Mouse (Mus musculus) limb, embryonic 15.5 days (tissue): ENCODE measurements around the gene Panx3. TPM values are rescaled to one million over a fixed set of nuclear protein-coding genes. Genes with fewer than 3 reads are reported as not detected.

Source experiments
- ATAC-seq: fragments of 200-750 bp; cut with Nextera tagmentation; 2 replicates; pipeline ENCODE4 v1.8.0; 2017; ENCODE audit warnings: low read depth, moderate TSS enrichment; ENCODE audit not compliant: insufficient number of reproducible peaks, low FRiP score, low TSS enrichment
- H3K27ac ChIP-seq: fragments of 300-500 bp; sonication (generic); 2 replicates; pipeline ENCODE4 v1.5.1; 2015; ENCODE audit warnings: moderate library complexity, mild to moderate bottlenecking, inconsistent platforms
- H3K27me3 ChIP-seq: fragments of 300-500 bp; sonication (generic); 2 replicates; pipeline ENCODE4 v1.6.1; 2015; ENCODE audit warnings: inconsistent platforms
- H3K36me3 ChIP-seq: fragments of 300-500 bp; sonication (generic); 2 replicates; pipeline ENCODE4 v1.6.1; 2015; ENCODE audit warnings: inconsistent platforms
- H3K4me1 ChIP-seq: fragments of 300-500 bp; sonication (generic); 2 replicates; pipeline ENCODE4 v1.6.1; 2015; ENCODE audit warnings: inconsistent platforms
- H3K4me2 ChIP-seq: fragments of 300-500 bp; sonication (generic); 2 replicates; pipeline ENCODE4 v1.6.1; 2015; ENCODE audit warnings: mild to moderate bottlenecking, inconsistent platforms
- H3K4me3 ChIP-seq: fragments of 300-500 bp; sonication (generic); 2 replicates; pipeline ENCODE4 v1.5.1; 2015; ENCODE audit warnings: mild to moderate bottlenecking, inconsistent platforms
- H3K9ac ChIP-seq: fragments of 300-500 bp; sonication (generic); 2 replicates; pipeline ENCODE4 v1.6.1; 2015; ENCODE audit warnings: inconsistent platforms
- H3K9me3 ChIP-seq: fragments of 300-500 bp; sonication (generic); 2 replicates; pipeline ENCODE4 v1.6.1; 2016; ENCODE audit warnings: inconsistent platforms
- WGBS: fragments of 180-500 bp; shearing (Covaris S2); methylation state at CpG from one replicate; pipeline ENCODE4 v1.1.7; 2015; 5-methylcytosine and 5-hydroxymethylcytosine counted together
- polyA plus RNA-seq: library from polyadenylated mRNA; unstranded; fragments of >200 nt; fragmentation: Nextera tagmentation; extraction: Ambion mirVana; gene quantifications from 2 replicates; pipeline ENCODE4 v1.2.1, GENCODE M21; 2015

Panx3 gene
- polyA plus RNA-seq, 1 experiment from 2014 or later, result 26.3 TPM

DNA sequence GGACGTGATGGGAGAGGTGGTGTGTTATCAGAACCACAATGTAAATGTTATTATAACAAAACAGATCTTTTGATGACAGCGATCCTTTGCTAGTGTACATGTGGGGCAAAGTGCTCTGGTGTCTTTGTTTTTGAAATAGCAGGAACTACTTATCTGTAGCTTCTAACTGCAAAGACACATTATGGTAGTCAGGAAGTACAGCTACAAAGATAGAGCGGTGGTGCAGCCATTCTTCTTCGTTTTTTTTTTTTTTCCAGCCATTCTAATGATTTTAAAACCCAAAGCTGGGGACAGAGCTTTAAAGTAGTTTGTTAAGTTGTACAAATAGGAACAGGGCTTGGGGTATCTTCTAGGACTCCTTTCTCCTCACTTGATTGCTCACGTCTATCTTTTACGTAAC, 9.6 kb downstream of the Panx3 start:
- Histone ChIP-seq H3K4me3 (no peak overlapping the region), H3K27ac (no peak overlapping the region), H3K36me3 (peaks cover under 1% of the 10 kb centered on the region), H3K27me3 (no peaks in the 10 kb centered on the region), H3K4me2 (no peak overlapping the region), H3K9ac (no peak overlapping the region), H3K4me1 (peaks cover 6% of the 10 kb centered on the region; the same call in 1 of the 2 replicates), H3K9me3 (no peaks in the 10 kb centered on the region)
- no peak for ATAC-seq
- WGBS, result 83% methylated on average over 6 of the region's 6 CpGs

DNA sequence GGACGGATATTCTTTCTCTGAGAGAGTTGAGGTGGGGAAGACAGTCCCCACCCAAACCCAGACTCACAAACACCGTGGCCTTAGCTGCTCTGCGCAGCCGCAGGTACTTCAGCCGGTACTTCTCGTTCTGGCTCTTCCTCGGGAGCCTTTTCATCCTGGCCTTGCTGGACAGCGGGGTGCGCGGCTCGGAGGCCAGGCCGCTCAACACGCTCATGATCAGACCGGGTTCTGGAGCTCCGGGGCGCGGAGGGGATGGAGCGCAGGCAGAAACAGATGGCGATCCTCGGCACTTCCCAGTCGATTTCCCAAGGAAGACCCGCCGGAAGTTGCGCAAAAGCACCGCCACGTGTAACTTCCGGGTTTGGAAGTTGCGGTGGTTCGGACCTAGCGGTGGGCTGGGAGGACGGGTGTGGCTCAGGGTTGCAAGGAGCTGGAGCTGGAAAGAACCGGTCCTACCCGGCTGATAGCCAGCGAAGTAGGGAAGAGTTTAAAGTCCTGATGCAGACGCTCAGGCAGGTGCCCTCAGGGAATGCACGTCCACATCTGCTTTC, 12.0 kb downstream of the Panx3 start, which contains the start of gene Tbrg1:
Gene Tbrg1 (minus strand): TSS at position 382 of the 551 bp plus-strand sequence.
- Histone ChIP-seq H3K9me3 (no peaks in the 10 kb centered on the region), H3K4me2 (peak within 1 kb of the TSS; percentile 61), H3K9ac (peak within 1 kb of the TSS; percentile 87), H3K4me1 (peaks cover 6% of the 10 kb centered on the region; the same call in 1 of the 2 replicates), H3K27ac (peak within 1 kb of the TSS; percentile 97), H3K27me3 (no peaks in the 10 kb centered on the region), H3K4me3 (peak within 1 kb of the TSS; percentile 77), H3K36me3 (peaks cover 24% of the 10 kb centered on the region)
- under 1% methylated on average over 36 of the region's 36 CpGs for WGBS
- ATAC-seq, result peak; percentile 89

DNA sequence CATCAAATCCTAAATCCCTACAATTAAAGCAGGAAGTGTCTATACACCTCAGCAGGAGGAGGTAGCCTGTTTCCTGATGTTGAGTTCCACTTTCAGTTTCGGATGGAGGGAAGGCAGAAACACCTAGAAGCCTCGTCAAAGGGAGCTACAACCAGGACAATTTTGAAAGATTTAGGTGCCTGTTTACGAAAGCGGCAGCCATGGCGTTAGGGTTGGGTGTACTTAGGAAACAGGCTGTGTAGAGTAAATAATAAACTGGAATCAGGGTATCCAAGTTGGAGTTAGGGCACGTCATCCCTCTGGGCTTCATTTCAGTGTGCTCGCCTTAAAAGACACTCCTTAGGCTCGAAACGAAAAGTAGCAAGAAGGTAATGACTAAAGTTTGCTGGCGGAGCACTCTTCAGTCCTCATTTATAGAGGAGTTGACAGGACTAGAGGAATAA, 12.6 kb downstream of the Panx3 start:
- Histone ChIP-seq H3K4me3 (peak overlapping the region; percentile 77), H3K36me3 (peaks cover 27% of the 10 kb centered on the region), H3K9me3 (no peaks in the 10 kb centered on the region), H3K27ac (peak overlapping the region; percentile 97), H3K9ac (peak overlapping the region; percentile 87), H3K27me3 (no peaks in the 10 kb centered on the region), H3K4me1 (peaks cover 6% of the 10 kb centered on the region; the same call in 1 of the 2 replicates), H3K4me2 (peak overlapping the region; percentile 61)
- no peak for ATAC-seq
- WGBS, result under 1% methylated on average over 10 of the region's 10 CpGs

DNA sequence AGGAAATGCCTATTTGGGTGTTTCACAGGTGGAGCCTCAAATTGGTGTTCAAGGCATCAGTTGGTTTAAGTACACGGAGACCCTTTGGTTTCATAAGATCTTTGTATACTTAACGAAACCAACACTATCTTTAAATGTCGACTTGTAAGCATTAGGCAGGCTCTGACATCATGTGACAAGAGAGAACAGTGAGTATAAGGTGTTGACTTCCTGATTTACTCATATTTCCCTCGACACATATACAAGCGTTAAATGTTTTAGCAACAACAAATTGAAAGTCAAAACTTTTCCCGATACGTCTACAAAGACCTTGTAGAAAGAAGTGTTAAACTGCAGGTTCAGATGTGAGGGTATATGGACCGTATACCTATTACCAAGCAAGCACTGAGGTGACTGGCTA, 13.1 kb downstream of the Panx3 start:
- peaks cover 32% of the 10 kb centered on the region for H3K36me3 ChIP-seq
- no peak for ATAC-seq
- H3K4me3 ChIP-seq, result peak overlapping the region; percentile 77
- no peaks in the 10 kb centered on the region for H3K27me3 ChIP-seq
- H3K9me3 ChIP-seq, result no peaks in the 10 kb centered on the region
- peak overlapping the region; percentile 87; the same call in 1 of the 2 replicates for H3K9ac ChIP-seq
- H3K4me2 ChIP-seq, result peak overlapping the region; percentile 61
- peaks cover 6% of the 10 kb centered on the region; the same call in 1 of the 2 replicates for H3K4me1 ChIP-seq
- 0 out of 2 replicates have a peak overlapping the region, but pooled peaks have one; percentile 97 for H3K27ac ChIP-seq
- 51% methylated on average over 8 of the region's 8 CpGs for WGBS

DNA sequence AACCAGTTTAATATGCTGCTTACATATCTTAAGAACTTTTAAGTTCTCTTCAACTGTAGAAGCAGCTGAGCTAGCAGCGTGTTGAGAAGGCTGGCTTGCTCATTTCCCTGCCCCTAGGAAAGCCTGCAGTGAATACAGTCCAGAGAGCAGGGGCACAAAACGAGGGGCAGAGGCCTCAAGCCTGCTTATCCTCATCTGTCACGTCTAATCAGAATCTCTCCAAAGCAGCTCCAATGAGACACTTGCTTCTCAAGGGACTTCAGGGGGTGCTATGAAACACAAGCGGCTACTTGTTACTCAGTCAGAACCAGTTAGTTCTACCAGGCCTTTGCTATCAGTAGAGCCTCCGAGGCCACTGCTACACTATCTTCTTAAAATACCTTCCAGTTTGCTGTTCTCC, 15.2 kb downstream of the Panx3 start:
- ATAC-seq, result no peak
- 84% methylated on average over 5 of the region's 5 CpGs for WGBS
- Histone ChIP-seq H3K27me3 (no peaks in the 10 kb centered on the region), H3K9me3 (no peaks in the 10 kb centered on the region), H3K9ac (no peak overlapping the region), H3K4me2 (no peak overlapping the region), H3K27ac (no peak overlapping the region), H3K4me3 (no peak overlapping the region), H3K4me1 (peaks cover 6% of the 10 kb centered on the region; the same call in 1 of the 2 replicates), H3K36me3 (peaks cover 53% of the 10 kb centered on the region)

DNA sequence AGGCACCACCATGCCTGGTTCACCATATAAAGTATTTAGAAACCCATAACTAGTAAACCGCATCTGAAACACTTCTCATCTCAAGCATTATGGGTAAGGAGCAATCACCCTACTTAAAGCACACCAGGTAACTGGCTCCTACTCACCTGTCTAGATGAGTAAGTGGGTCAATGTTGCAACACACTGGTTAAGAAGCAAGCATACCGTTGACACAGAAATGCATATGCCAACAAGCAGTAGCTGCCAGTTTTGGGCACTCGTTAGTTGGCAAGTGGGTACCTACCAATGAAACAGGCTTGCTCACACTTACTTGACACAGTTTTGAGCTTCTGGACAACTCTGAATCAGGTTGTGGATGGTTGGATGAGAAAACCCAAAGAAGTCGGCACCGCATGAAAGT, 18.4 kb downstream of the Panx3 start:
- Histone ChIP-seq H3K27ac (no peak overlapping the region), H3K4me3 (no peak overlapping the region), H3K9ac (no peak overlapping the region), H3K4me2 (no peak overlapping the region), H3K36me3 (peaks cover 73% of the 10 kb centered on the region), H3K9me3 (no peaks in the 10 kb centered on the region), H3K4me1 (peaks cover 2% of the 10 kb centered on the region; the same call in 1 of the 2 replicates), H3K27me3 (no peaks in the 10 kb centered on the region)
- ATAC-seq, result no peak
- 92% methylated on average over 5 of the region's 5 CpGs for WGBS

DNA sequence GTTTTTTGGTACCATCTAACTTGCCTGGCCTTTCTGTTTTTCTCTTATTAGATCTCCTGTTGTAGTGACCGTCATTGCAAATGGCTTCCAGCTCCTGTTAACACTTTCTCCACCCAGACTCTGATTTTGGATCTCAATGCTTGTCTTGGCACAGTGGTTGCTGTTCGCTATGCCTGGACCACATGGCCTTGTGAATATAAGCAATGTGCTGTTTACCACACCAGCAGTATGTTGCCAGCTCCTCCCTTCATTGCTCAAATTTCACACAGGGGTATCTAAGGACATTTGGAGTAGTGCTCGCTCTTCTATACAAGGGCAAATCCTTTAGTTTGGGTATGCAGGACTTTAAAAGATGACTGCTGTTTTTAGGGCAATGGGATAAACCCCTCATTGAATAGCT, 22.8 kb downstream of the Panx3 start:
- Histone ChIP-seq H3K9me3 (no peaks in the 10 kb centered on the region), H3K9ac (no peak overlapping the region), H3K27ac (no peak overlapping the region), H3K4me2 (no peak overlapping the region), H3K4me1 (no peaks in the 10 kb centered on the region), H3K27me3 (no peaks in the 10 kb centered on the region), H3K4me3 (no peak overlapping the region), H3K36me3 (peaks cover 43% of the 10 kb centered on the region)
- WGBS, result 68% methylated on average over 3 of the region's 3 CpGs
- ATAC-seq, result no peak

DNA sequence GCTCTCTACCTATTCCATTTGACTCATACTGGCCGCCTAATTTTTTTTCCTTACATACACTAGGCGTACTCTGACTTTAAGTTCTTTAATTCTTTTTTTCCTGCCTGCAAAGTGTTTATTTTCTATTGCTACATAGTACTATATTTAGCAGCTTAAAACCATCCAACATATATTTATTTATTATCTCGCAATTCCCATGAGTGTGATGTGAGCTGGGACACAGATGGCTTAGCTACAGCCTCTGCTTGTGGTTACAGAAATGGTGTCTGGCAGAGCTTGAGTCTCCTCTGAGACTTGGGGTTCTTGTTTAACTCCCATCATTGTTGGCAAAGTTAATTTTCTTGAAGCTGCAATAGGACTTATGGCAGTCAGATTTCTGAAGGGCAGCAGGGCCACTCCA, 30.3 kb downstream of the Panx3 start:
- H3K4me1 ChIP-seq, result no peaks in the 10 kb centered on the region
- H3K9ac ChIP-seq, result no peak overlapping the region
- 74% methylated on average over 3 of the region's 3 CpGs for WGBS
- no peak overlapping the region for H3K4me2 ChIP-seq
- no peak overlapping the region for H3K27ac ChIP-seq
- H3K27me3 ChIP-seq, result no peaks in the 10 kb centered on the region
- no peak for ATAC-seq
- H3K4me3 ChIP-seq, result no peak overlapping the region
- H3K9me3 ChIP-seq, result no peaks in the 10 kb centered on the region
- H3K36me3 ChIP-seq, result no peaks in the 10 kb centered on the region

DNA sequence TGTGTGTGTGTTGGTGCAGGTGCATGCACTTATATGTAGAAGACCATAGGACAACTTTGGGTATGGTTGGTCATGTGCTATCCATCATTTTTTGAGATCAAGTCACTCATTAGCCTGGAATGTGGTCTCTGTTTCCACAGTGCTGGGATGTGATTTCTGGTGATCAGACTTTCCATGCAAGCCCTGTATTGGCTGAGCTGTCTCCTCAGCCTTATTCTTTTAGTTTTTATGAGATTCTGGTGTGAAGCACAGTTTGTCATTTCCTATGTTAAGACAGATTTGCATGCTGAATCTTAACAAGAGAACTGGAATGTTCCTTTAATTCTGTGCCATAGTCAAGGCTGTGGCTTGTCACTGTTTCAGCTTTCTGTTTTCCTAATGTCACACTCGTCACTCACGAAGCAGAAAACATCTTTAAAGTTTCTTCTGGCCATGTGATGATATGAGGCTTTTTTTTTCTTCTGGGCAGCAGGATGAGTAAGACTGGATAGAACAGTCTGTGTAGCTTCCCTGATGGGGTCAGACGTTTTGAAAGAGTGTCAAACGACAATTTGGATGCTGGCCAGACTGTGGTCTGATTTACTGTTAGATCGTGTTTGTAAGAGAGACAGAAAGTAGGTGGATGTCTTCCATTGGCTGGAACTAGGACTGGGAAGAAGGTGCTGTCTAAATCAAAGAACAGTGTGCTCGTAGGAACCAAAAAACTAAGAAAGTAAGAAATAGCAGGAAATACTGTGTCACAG, 32.1 kb downstream of the Panx3 start:
- Histone ChIP-seq H3K36me3 (no peaks in the 10 kb centered on the region), H3K9ac (no peak overlapping the region), H3K4me1 (no peaks in the 10 kb centered on the region), H3K27me3 (no peaks in the 10 kb centered on the region), H3K4me3 (no peak overlapping the region), H3K4me2 (no peak overlapping the region), H3K9me3 (no peaks in the 10 kb centered on the region), H3K27ac (no peak overlapping the region)
- WGBS, result 40% methylated on average over 6 of the region's 6 CpGs
- ATAC-seq, result no peak

DNA sequence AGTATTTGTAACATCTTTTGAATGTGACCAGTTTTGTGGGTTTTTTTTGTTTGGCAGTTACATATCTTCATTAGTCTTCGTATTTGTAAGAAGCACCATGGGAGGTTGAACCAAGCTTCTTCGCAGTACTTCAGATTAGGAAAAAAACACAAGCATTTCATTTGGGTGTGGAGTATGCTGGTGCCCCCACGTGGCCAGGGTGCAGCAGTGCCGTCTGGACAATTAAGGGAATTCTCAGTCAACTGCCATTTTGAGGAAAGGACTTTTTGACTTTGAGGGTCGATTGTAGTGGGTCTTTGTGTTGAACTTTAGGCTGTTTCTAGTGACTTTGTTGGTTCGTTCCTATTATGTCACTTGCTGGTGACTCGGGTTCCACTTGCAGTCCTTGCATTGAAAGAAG, 32.7 kb downstream of the Panx3 start:
- no peak for ATAC-seq
- no peaks in the 10 kb centered on the region for H3K4me1 ChIP-seq

DNA sequence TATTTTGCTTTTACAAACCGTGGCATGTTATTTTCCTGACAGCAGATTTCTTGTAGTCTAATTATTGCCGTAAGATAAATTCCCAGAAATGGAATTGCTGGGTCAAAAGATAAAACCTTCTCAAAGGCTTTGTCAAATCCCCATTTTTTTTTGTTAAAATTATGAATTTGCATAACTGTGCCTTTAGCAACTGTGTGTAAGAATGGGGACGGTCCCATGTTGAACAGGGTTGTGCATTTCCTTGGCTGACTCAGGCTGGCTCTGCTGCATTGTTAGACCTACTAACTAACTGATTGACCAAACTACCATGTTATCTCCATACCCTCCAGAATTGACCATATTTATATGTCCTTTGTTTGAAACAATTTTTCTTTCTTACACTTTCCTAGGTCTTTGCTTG, 34.8 kb downstream of the Panx3 start:
- Histone ChIP-seq H3K27me3 (no peaks in the 10 kb centered on the region), H3K9ac (no peak overlapping the region), H3K9me3 (no peaks in the 10 kb centered on the region), H3K4me1 (no peaks in the 10 kb centered on the region), H3K27ac (no peak overlapping the region), H3K4me2 (no peak overlapping the region), H3K4me3 (no peak overlapping the region), H3K36me3 (no peaks in the 10 kb centered on the region)
- WGBS, result 90% methylated on average over 3 of the region's 3 CpGs
- ATAC-seq, result no peak

More for the DNA sequence above, 32.7 kb downstream of the Panx3 start:
- H3K4me3 ChIP-seq, result no peak overlapping the region
- H3K27me3 ChIP-seq, result no peaks in the 10 kb centered on the region
- H3K4me2 ChIP-seq, result no peak overlapping the region
- H3K27ac ChIP-seq, result no peak overlapping the region
- 20% methylated on average over 7 of the region's 7 CpGs for WGBS
- no peak overlapping the region for H3K9ac ChIP-seq
- H3K9me3 ChIP-seq, result no peaks in the 10 kb centered on the region
- no peaks in the 10 kb centered on the region for H3K36me3 ChIP-seq

DNA sequence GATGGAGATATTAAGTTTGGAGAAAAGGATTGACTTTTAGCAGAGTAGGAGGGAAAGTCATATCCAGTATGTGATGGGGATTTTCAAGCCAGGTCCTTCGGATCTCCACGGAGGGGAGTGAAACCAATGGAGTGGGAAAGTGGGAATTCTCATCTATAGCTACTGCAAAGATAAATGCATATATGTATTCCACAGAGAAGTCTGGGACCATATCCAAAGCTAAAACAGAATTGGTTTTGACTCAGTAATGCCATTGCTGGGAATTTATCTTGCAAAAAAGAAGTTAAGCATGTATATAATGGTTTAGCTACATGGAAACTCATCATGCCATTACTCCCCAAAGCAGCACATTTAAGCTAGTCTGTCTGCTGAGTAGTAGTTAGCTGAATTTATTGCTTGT, 36.7 kb downstream of the Panx3 start:
- Histone ChIP-seq H3K4me2 (no peak overlapping the region), H3K9ac (no peak overlapping the region), H3K4me3 (no peak overlapping the region), H3K9me3 (no peaks in the 10 kb centered on the region), H3K27ac (no peak overlapping the region), H3K36me3 (no peaks in the 10 kb centered on the region), H3K27me3 (no peaks in the 10 kb centered on the region), H3K4me1 (no peaks in the 10 kb centered on the region)
- WGBS, result 70% methylated on average over 2 of the region's 2 CpGs
- ATAC-seq, result no peak
